Mouse (Mus musculus) granulocyte monocyte progenitor cell, adult 5-6 weeks (primary cell): ENCODE measurements around the gene Orai3. TPM values are rescaled to one million over a fixed set of nuclear protein-coding genes. Genes with fewer than 3 reads are reported as not detected.
"Not testable (repeated sequence)": the region's sequence is repeated elsewhere in the genome, so short reads cannot be mapped to it uniquely, and the experiment has no call there.

ENCODE experiments used
- ATAC-seq: replicated peaks from 2 replicates; pipeline ENCODE4 v1.8.0; 2016; ENCODE audit warnings: mild to moderate bottlenecking, moderate TSS enrichment, inconsistent platforms; ENCODE audit not compliant: poor library complexity, severe bottlenecking
- total RNA-seq, 2 experiments: library from RNA; stranded (forward) in 1 of 2; stranded (reverse) in 1 of 2; fragments of 200-712, 200-1000 nt in 1 of 2; fragments of >200 nt in 1 of 2; fragmentation: Nextera tagmentation in 1 of 2; gene quantifications; 2 replicates each; pipeline ENCODE4 v1.2.3; 2014 to 2017

Gene Orai3
- total RNA-seq (2014; fragmentation: Nextera tagmentation) (36.8 and 41.2 TPM in 2 replicates), total RNA-seq (2017) (22.7 and 22.8 TPM in 2 replicates)

- peak; percentile 70 for ATAC-seq
Measured at GRCm38 (mm10) chr7:127769651-127770038, at the start of gene Orai3. Orai3 (plus strand) TSS chr7:127769815.

- ATAC-seq, result no peak
Measured at GRCm38 (mm10) chr7:127725490-127725889, 44.1 kb upstream of the Orai3 start.

GRCm38 (mm10) chr7:127725924-127726323 is 43.7 kb upstream of the Orai3 start:
- ATAC-seq, result no peak

GRCm38 (mm10) chr7:127727898-127728297 is 41.7 kb upstream of the Orai3 start:
- peak; percentile 20; the same call in 1 of the 2 replicates for ATAC-seq

- no peak for ATAC-seq
Measured at GRCm38 (mm10) chr7:127730170-127730569, 39.4 kb upstream of the Orai3 start.

- ATAC-seq, result not testable (repeated sequence)
Measured at GRCm38 (mm10) chr7:127732066-127732465, 37.5 kb upstream of the Orai3 start, which contains the start of gene Ctf2. Ctf2 (minus strand) TSS chr7:127732166.

GRCm38 (mm10) chr7:127744366-127745045 is 25.1 kb upstream of the Orai3 start, which contains the start of gene Fbxl19:
Fbxl19 (plus strand) TSS chr7:127744543.
- ATAC-seq, result peak; percentile 21; the same call in 1 of the 2 replicates

- ATAC-seq, result peak; percentile 75
Measured at GRCm38 (mm10) chr7:127745251-127745651, 24.4 kb upstream of the Orai3 start.

GRCm38 (mm10) chr7:127745652-127746493 is 23.7 kb upstream of the Orai3 start:
- peak; percentile 68 for ATAC-seq

GRCm38 (mm10) chr7:127746494-127747491 is 22.8 kb upstream of the Orai3 start:
- ATAC-seq, result no peak

- ATAC-seq, result no peak
Measured at GRCm38 (mm10) chr7:127747559-127748234, 21.9 kb upstream of the Orai3 start.

GRCm38 (mm10) chr7:127748235-127748560 is 21.4 kb upstream of the Orai3 start:
- no peak for ATAC-seq

GRCm38 (mm10) chr7:127750131-127751127 is 19.2 kb upstream of the Orai3 start:
- no peak for ATAC-seq

- no peak for ATAC-seq
Measured at GRCm38 (mm10) chr7:127751619-127752018, 18.0 kb upstream of the Orai3 start.

- no peak for ATAC-seq
Measured at GRCm38 (mm10) chr7:127752069-127752468, 17.5 kb upstream of the Orai3 start.

GRCm38 (mm10) chr7:127753158-127753557 is 16.5 kb upstream of the Orai3 start:
- no peak for ATAC-seq

GRCm38 (mm10) chr7:127753741-127754140 is 15.9 kb upstream of the Orai3 start:
- no peak for ATAC-seq

- ATAC-seq, result peak; percentile 72
Measured at GRCm38 (mm10) chr7:127759716-127760115, 9.9 kb upstream of the Orai3 start.
